Mouse (Mus musculus) cerebellum, adult 8-10 months (tissue): ENCODE measurements around the gene Nit2.
"Not testable (repeated sequence)": the region's sequence is repeated elsewhere in the genome, so short reads cannot be mapped to it uniquely, and the experiment has no call there.

ENCODE experiments used
- DNase-seq: peaks from one replicate; pipeline ENCODE4 v3.0.0; 2022

Gene Nit2

DNA sequence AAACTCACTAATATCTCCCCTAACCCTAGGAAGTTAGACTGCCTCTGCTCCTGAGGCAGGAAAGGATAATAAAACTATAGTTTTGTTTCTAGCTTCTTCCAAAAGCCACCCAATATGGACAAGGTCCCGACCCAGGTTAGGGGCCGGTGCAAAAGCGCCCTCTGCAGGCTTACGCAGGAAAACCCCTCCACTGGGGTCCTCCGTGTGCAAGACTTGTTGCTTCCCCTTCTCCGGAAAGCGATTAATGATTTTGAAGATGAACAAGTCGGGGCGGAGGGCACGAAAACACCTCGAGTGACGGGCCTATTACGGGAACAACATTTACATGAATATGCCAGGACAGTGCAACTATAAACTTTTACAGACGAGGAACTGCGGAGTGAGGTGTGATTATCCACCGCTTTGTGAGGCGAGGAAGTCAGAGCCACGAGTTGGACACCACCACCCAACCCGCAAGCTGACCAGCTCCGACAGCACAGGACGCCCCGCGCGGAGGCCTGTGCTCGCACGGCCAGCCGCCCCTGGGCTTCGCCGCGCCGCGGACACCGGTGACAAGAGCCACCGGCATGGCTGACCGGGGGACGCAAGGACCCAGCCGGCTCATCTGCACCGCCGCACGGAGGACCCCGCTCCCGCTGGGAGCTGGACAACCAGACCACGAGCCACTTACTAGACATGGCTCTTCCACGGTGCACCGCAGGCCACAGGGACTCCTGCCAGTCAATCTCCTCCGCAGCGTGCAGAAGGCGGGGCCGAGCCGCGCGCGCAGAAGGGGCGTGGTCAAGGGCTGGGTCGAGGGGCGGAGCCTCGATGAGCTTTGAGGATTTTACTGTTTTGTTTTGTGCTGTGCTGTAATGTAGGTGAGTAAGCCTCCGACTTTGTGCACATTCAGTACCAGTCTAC, at the start of gene Nit2:
Nit2 (minus strand) TSS at position 731 of the 903 bp plus-strand sequence.
- DNase-seq: peak; percentile 92

GRCm38 (mm10) chr16:57215957-57216356, 48.8 kb upstream of the Nit2 start:
- DNase-seq: no peak

GRCm38 (mm10) chr16:57211037-57211436, 43.9 kb upstream of the Nit2 start:
- no peak for DNase-seq

GRCm38 (mm10) chr16:57208342-57208741, 41.2 kb upstream of the Nit2 start:
- no peak for DNase-seq

DNA sequence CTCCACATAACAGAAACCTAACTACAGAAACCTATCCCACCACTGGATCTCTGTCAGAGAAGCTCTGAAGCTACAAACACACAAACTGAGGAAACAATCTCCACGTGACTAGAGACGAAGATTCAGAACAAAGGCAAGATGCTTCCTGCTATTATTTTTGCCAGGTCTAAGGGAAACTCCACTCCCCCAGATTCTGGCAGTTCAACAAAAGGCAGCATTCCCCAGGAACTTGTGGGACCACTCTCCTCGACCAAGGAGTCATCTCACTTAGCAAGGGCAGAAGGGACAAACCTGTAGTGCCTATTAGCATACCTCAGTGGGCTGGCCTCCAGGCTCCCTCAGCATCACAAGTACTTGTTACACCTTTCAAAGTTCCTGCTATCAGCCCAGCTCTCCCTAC, 30.1 kb upstream of the Nit2 start:
- DNase-seq: no peak

GRCm38 (mm10) chr16:57196590-57196989, 29.4 kb upstream of the Nit2 start:
- no peak for DNase-seq

DNA sequence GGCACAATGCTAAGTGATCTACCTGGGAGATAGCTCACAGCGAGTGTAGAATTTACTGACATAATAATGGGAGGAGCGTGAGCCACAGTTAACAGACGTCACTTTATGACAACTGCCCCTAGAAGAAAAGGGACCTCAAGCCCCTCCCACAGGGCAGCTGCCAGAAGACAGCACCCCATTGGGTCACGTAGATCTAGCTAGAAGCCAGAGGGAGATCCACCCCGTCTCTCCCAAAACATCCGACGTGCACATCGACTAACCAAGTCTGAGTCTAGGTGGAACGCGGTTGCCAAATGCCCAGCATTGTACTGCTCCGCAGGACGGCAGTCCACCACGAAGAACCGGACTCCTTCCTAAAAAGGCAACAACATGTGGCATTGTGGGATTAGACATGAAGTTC, 24.1 kb upstream of the Nit2 start:
- no peak for DNase-seq

DNA sequence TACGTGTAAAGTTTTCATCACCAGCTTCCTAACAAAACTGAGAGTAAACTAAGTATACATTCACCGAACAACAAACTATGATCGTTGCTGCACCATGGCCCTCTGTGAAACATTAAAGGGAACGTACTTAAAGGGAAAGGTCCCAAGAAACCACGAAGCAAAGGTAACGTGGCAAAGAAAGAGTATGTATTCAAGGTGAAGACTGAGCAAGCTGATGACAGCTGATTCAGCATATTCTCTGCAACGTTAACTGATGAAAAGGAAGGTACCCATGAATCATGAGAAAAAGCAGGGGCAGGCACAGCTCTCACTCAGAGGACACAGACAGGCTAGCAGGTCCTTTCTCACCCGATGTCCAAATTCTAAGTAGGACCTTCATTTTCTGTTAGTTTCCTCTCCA, 23.2 kb upstream of the Nit2 start:
- DNase-seq: no peak

- no peak for DNase-seq
These were observed 22.4 kb upstream of the Nit2 start for GRCm38 (mm10) chr16:57189493-57189892.

DNA sequence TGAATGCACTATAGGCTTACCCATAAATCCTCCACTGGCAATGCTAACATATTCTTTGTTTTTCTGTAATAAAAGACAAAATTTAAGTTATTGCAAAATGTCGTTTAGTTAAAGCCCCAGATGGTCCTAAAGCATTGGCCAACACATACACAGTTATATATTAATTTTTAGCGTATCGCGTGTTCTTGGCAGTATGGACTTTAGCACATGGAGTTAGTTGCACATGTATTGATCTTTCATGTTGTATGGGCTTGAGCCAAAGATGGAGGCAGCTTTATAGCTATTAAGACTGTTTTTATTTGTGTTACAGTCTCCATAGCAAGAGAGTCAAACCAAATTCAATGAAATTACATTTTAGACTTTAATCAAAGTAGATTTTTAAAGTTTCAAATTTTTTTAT, 19.5 kb upstream of the Nit2 start:
- DNase-seq: no peak

DNA sequence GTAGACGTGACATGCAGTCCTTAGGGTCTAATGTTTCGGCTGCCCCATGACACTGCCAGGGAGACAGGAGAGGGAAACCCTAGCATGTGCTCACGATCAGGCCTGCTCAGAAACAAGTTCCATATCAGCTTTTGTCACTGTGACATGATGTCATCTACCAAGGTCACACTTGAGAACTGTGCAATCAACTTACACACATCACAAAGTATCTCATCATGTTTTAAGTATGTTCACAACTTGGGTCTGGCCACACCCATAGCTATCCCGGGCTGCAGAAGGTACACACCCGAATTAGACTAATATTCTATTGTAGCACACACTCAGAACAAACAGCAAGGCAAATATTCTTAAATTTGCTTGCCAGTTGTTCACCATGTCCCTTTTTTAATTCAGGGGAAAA, 14.9 kb upstream of the Nit2 start:
- DNase-seq: no peak

- DNase-seq: no peak
These were observed 14.0 kb upstream of the Nit2 start for GRCm38 (mm10) chr16:57181180-57181579.

DNA sequence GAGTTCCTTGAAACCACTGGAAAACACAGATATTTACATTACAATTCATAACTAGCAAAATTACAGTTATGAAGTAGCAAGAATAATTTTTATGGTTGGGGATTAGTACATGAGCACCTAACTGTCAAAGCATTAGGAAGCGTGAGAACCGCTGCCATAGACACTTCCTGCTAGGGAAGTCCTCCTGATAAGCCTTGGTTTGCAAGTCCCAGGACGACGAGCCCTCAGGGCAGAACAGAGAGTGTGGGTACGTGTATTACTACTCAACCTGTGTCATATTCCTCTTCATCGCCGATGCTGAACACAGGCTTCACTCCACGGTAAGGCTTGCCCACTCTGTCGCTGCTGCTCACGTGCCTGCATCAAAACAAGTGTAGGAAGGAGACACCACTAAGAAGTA, 10.5 kb upstream of the Nit2 start:
- DNase-seq: no peak

DNA sequence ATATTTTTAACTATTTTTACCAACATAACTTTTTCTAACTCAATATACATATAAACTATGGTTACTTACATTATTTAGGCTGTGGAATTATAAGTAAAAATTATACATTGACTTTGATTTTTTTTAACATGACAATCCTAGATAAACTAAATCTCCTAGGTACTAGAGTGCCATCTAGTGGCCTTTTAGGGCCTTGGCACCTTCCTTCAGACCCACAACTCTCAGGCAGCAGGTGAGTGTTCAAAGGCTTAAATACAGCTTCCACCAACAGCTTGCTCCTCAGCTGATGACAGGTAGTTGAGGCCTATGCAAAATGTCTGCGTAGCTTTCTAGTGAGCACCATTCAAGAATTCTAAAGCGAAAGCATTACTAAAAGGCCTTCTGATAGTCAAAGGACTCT, 10.1 kb upstream of the Nit2 start:
- peak; percentile 25 for DNase-seq

DNA sequence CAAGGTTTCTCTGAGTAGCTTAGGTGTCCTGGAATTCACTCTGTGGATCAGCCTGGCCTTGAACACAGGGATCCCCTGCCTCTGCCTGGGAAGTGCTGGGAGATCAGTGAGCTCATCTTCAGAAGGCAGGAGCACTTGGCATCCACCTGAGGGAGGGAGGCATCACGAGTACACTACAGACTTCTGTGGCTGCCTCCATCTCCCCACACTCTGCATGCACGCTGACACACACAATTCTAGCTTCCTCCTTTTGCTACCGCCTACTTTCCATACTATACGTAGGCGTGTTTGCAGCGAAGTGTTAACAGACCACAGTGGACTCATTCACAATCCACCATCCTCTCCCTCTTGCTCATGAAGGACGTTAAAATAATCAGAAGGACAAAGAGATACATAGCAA, 9.1 kb upstream of the Nit2 start:
- DNase-seq: no peak

GRCm38 (mm10) chr16:57175751-57176150, 8.6 kb upstream of the Nit2 start:
- no peak for DNase-seq

GRCm38 (mm10) chr16:57174480-57174879, 7.3 kb upstream of the Nit2 start:
- DNase-seq: not testable (repeated sequence)

- no peak for DNase-seq
These were observed 4.4 kb upstream of the Nit2 start for GRCm38 (mm10) chr16:57171570-57171969.

GRCm38 (mm10) chr16:57171161-57171560, 4.0 kb upstream of the Nit2 start:
- DNase-seq: no peak

DNA sequence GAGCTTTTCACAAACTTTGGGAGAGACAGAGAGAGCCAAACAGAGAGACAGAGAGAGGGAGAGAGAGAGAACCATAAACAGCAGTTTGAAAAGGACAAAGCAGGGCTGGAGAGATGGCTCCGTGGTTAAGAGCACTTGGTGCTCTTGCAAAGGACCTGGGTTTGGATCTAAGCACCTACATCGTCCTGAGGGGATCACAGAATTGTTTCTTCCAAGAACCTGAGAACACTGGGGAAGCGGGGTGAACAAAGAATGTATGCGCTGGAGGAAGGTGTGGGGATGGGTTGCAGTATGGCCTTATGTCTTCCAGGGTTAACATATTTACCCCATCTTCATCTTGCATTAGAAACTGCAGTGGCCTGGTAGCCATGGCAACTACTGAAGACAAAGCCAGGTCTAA, 1.1 kb upstream of the Nit2 start:
- DNase-seq: no peak

DNA sequence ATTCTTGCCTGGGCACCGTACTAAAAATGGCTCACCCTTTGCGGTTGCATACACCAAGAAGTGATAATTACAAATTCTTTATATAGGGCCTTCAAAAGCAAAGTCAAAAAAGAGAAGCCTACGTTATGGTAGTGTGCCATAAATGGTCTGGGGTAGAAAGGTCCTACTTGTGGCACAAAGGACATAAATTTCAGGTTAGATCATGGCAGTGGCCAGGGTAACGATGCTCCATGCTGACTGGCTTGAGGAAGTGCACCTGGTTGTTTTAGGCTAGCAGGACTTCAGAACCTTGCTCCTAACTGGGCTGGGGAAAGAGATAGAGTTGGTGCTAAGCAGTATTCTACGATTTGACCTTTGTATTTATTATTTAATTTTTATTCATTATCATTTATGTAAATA, 372 bp upstream of the Nit2 start:
- no peak for DNase-seq

GRCm38 (mm10) chr16:57166086-57166485, 1.1 kb downstream of the Nit2 start:
- no peak for DNase-seq

GRCm38 (mm10) chr16:57165157-57165556, 2.0 kb downstream of the Nit2 start:
- no peak for DNase-seq

DNA sequence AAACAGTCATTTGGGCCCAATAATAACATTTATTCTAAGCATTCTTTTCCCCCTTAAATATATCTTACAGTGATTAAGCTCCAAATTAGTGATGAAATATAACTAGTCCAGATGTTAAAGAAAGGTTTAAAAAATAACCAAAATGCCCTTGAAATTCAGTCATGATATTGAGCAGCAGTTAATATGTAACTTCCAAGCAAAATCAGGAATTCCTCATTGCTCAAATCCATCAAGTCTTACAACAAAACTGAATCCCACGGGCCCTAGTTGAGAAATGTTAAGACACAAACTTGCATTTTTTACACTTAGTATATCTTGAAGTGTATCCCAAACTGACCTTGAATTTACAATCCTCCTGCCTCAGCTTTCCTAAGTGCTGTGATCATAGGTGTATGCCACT, 3.4 kb downstream of the Nit2 start:
- DNase-seq: no peak

DNA sequence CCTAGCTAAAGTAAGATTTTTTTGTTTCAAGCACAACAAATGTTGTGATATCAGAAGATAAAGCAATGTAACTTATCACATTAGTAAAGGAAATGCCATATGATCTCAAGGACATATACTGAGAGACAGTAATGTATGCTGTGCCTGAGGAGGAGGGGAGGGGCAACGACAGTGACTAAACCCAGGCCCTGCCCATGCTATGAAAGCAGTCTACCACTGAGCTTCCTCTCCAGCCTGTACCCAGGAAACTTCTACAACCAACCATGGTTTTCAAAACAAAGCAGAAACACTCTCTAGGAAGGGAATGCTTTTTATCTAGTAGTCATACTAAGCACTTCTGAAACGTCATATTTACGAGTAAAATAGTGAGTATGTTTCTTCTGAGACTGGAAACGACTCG, 4.3 kb downstream of the Nit2 start:
- DNase-seq: no peak
